Mouse (Mus musculus) ES-Bruce4 (cell line): ENCODE measurements around the gene Retreg1. TPM values are rescaled to one million over a fixed set of nuclear protein-coding genes. Genes with fewer than 3 reads are reported as not detected.

Experiments
- H3K27ac ChIP-seq: 2 replicates; pipeline ENCODE4 v1.5.1; 2012; ENCODE audit warnings: low read length, inconsistent platforms; ENCODE audit not compliant: insufficient read depth
- H3K27me3 ChIP-seq: 2 replicates; pipeline ENCODE4 v1.6.1; 2012; ENCODE audit warnings: mild to moderate bottlenecking, low read length, inconsistent platforms; ENCODE audit not compliant: control insufficient read depth, poor library complexity, insufficient read depth, severe bottlenecking
- H3K36me3 ChIP-seq: 2 replicates; pipeline ENCODE4 v1.6.1; 2012; ENCODE audit warnings: inconsistent platforms, mild to moderate bottlenecking, low read length, moderate library complexity; ENCODE audit not compliant: control insufficient read depth, poor library complexity, insufficient read depth, severe bottlenecking
- H3K4me1 ChIP-seq: one replicate; pipeline ENCODE4 v1.8.1; 2011; ENCODE audit warnings: low read length; ENCODE audit not compliant: control insufficient read depth, insufficient read depth
- H3K4me3 ChIP-seq: 2 replicates; pipeline ENCODE4 v1.5.1; 2011; ENCODE audit warnings: low read depth, mild to moderate bottlenecking, low read length
- H3K9ac ChIP-seq: 2 replicates; pipeline ENCODE4 v1.6.1; 2012; ENCODE audit warnings: low read depth, mild to moderate bottlenecking, inconsistent platforms; ENCODE audit not compliant: poor library complexity, severe bottlenecking
- H3K9me3 ChIP-seq: replicated peaks from 2 replicates; pipeline ENCODE4 v1.6.1; 2012; ENCODE audit warnings: mild to moderate bottlenecking, low read length, inconsistent platforms; ENCODE audit not compliant: control insufficient read depth, poor library complexity, insufficient read depth, severe bottlenecking
- CTCF ChIP-seq: IDR thresholded peaks from one replicate; pipeline ENCODE4 v1.8.1; 2011; ENCODE audit warnings: low read depth, low read length
- EP300 ChIP-seq: IDR thresholded peaks from 2 replicates; pipeline ENCODE4 v1.6.1; 2011; ENCODE audit warnings: low read depth, low read length; ENCODE audit not compliant: insufficient read depth
- POLR2A ChIP-seq: IDR thresholded peaks from one replicate; pipeline ENCODE4 v1.8.1; 2011; ENCODE audit warnings: low read length; ENCODE audit not compliant: insufficient read depth
- polyA plus RNA-seq: library from polyadenylated mRNA; stranded (reverse); fragments of >200 nt; gene quantifications from 2 replicates; pipeline ENCODE4 v1.2.4, GENCODE M21; 2011; ENCODE audit warnings: low read depth; ENCODE audit not compliant: missing spikeins, insufficient read depth, insufficient read length

The Retreg1 gene
- polyA plus RNA-seq, 1 experiment, result 16.5 TPM

DNA sequence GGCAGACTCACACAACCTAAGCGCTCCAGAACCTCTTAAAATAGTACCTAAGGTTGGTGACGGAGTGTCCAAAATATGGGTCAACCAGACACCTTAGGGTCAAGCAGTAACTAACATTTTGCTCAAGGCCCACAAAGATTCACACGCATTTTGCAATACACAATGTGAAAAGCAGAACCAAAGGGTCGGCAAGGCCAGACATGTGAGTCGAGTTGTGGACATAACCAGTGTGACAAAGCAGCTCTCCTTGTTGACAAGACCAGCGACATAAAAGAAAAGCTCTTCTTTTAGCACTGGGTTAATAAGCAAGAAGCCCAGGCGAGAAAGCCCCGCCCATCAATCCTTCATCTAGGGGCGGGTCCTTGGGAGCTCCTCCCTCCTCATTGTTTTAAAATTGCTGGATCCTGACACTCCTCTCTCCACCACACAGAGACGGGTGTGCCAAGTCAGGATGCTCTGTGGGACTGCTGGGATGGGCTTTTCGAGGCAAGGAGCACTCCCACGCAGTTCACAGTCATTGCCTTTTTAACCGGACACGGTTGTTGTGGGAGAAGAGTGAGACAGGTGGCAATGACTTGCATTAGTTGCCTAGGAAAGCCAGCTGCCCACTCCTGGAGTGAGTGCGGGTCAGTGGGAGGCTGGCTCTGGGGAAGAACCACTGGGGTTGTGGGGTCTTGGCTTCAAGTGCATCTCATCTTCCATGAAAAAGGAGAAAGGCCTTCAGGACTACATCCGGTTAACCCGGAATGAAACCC, 7.9 kb upstream of the Retreg1 start:
- Histone ChIP-seq H3K27ac (no peak overlapping the region), H3K27me3 (no peaks in the 10 kb centered on the region), H3K9ac (no peak overlapping the region), H3K9me3 (no peaks in the 10 kb centered on the region), H3K4me1 (no peaks in the 10 kb centered on the region), H3K36me3 (no peaks in the 10 kb centered on the region), H3K4me3 (no peak overlapping the region)
- no peak for TF ChIP-seq EP300

DNA sequence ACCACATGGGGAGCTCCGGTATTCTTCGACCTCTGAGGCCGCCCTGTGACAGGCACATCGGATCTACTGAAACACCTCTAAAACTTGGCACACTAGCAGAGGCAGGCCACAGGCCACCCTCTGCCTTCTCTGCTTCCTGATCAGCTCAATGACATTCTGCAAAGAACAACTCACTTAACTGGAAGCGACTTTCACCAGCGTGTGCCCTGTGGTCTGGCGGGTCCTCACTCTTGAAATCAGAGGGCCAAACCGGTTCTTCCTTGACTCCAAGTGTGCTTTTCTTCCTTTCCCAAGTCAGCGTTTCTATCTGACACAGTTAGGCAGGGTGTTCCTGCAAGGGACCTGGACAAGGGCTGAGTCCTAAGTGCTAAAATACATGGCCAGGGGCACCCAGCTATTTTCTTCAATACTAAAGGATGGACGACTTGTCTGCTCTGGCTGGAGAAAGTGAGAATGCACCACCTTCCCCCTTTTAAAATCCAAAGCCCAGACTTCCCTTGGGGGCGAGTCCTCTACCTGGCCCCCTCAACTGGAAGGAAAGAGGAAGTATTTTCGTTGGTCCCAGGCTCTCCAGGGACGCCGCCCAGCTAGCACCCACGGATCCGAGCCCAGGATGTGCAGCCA, 406 bp upstream of the Retreg1 start:
- Histone ChIP-seq H3K27me3 (no peaks in the 10 kb centered on the region), H3K27ac (no peak overlapping the region), H3K9me3 (no peaks in the 10 kb centered on the region), H3K9ac (peak overlapping the region; percentile 77), H3K36me3 (no peaks in the 10 kb centered on the region), H3K4me1 (no peaks in the 10 kb centered on the region), H3K4me3 (peak overlapping the region; percentile 77)
- TF ChIP-seq POLR2A (no peak), EP300 (no peak), CTCF (no peak)

DNA sequence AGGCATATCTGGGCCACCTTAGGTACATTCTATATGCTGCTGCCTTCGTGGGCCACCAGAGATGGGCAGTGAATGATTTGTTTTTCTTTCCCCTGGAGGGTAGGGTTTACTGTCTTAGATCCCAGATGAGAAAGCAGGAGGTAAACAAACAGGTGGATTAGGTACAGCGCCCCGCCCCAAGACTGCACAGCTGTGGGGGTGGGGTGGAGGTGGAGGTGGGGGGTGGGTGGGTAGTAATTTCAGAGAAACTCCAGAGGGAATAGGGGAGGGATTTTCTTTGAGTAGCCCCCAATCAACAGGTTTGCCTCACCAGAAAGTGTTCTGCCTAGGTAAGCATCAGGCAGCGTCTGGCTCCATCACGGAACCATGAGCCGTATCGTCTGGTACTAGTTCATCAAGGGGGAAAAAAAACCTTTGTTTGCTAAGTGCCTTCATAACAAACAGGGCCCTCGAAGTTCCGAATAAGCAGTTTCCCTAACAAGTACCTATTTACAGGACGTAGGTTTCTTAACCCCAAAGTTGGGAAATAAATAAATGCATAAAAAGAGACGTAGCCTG, 1.1 kb downstream of the Retreg1 start:
- Histone ChIP-seq H3K27me3 (no peaks in the 10 kb centered on the region), H3K4me1 (no peaks in the 10 kb centered on the region), H3K36me3 (no peaks in the 10 kb centered on the region), H3K27ac (no peak overlapping the region), H3K9ac (0 out of 2 replicates have a peak overlapping the region, but pooled peaks have one; percentile 77), H3K9me3 (no peaks in the 10 kb centered on the region), H3K4me3 (peak overlapping the region; percentile 77)
- TF ChIP-seq CTCF (no peak), POLR2A (no peak), EP300 (no peak)

DNA sequence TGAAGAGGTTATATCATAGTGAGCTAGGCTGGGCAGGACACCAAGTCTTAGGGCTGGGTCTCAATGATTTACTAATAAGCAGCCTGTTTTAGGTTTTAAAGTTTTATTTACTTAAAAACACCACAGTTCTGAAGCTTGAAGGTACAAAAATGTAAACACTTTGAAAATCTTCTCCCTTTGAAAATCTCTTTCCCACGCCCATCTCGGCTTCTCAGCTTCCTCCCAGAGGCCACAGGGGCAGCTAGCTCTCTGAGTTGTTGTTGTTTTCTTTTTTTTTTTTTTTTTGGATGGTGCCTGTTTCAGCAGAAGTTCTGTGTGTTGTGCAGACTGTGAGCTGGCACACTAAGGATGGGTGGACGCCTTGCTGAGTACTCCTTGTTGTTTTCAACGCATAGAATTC, 1.8 kb downstream of the Retreg1 start:
- H3K9ac ChIP-seq, result no peak overlapping the region
- no peak for TF ChIP-seq POLR2A
- TF ChIP-seq EP300, result no peak
- TF ChIP-seq CTCF, result no peak
- no peaks in the 10 kb centered on the region for H3K36me3 ChIP-seq
- no peaks in the 10 kb centered on the region for H3K4me1 ChIP-seq
- no peak overlapping the region for H3K27ac ChIP-seq
- no peaks in the 10 kb centered on the region for H3K27me3 ChIP-seq
- H3K4me3 ChIP-seq, result no peak overlapping the region
- H3K9me3 ChIP-seq, result no peaks in the 10 kb centered on the region

DNA sequence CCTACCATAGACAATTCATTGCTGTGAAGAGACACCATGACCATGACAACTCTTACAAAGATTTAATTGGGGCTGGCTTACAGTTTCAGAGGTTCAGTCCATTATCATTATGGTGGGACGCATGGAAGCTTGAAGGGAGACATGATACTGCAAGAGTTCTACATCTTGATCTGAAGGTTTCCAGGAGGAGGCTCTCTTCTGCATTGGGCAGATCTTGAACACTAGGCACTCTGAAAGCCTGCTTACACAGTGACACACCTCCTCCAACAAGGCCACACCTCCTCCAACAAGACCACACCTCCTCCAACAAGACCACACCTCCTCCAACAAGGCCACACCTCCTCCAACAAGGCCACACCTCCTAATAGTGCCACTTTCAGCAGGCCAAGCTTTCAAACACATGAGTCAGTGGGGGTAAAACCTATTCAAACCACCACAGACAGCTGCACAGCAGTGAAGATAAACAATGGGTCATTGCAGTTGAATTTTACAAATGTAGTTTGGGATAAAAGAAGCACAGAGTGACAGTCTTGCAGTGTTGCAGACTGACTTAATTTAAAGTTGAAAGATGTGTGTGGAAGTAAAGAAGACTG, 4.7 kb downstream of the Retreg1 start:
- no peak overlapping the region for H3K4me3 ChIP-seq
- no peak for TF ChIP-seq CTCF
- TF ChIP-seq POLR2A, result no peak
- TF ChIP-seq EP300, result no peak
- H3K36me3 ChIP-seq, result no peaks in the 10 kb centered on the region
- H3K4me1 ChIP-seq, result no peaks in the 10 kb centered on the region
- H3K9ac ChIP-seq, result no peak overlapping the region
- H3K27me3 ChIP-seq, result no peaks in the 10 kb centered on the region
- no peaks in the 10 kb centered on the region for H3K9me3 ChIP-seq
- no peak overlapping the region for H3K27ac ChIP-seq

DNA sequence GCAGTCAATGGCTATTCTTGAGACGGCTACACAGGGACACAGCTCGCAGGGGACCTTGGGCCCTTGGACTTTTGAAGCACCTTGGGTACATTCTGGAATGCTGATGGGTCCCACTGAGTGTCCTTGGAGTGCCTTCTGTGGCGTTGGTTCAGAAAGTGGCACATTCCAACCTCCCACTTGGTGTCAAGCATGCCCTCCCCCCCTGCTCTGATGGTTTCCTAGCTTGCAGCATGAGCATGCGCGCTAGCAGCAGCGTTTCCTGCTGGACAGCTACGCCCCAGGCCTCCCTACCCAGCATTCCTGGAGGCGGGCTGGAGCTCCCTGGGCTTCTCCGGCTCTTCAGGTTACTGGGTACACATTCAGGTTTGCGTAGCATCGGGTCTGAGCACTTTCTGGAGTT, 7.6 kb downstream of the Retreg1 start:
- no peaks in the 10 kb centered on the region for H3K27me3 ChIP-seq
- no peaks in the 10 kb centered on the region for H3K9me3 ChIP-seq
- peaks cover 1% of the 10 kb centered on the region for H3K4me1 ChIP-seq
- H3K9ac ChIP-seq, result no peak overlapping the region
- H3K36me3 ChIP-seq, result no peaks in the 10 kb centered on the region
- H3K4me3 ChIP-seq, result no peak overlapping the region
- TF ChIP-seq EP300 (no peak), POLR2A (no peak)
- H3K27ac ChIP-seq, result no peak overlapping the region
